Mouse (Mus musculus) liver, adult 2 months (tissue): Measurements from ENCODE around the gene Vars. TPM values are rescaled to one million over a fixed set of nuclear protein-coding genes. Genes with fewer than 3 reads are reported as not detected.
A peak's percentile ranks its signal among the peaks of the same experiment; 100 is the strongest.

Experiments used
- DNase-seq: peaks from one replicate; pipeline ENCODE4 v3.0.0-alpha.2; 2011; ENCODE audit warnings: low read depth, low spot score; ENCODE audit errors: extremely low read depth
- H3K27ac ChIP-seq: fragments of 200-500 bp; replicated peaks from 2 replicates; pipeline ENCODE4 v1.5.1; 2012; ENCODE audit warnings: low read depth, mild to moderate bottlenecking, control low read depth, inconsistent platforms, low read length; ENCODE audit not compliant: insufficient read depth
- H3K27me3 ChIP-seq: fragments of 200-500 bp; 2 replicates; pipeline ENCODE4 v1.6.1; 2012; ENCODE audit warnings: mild to moderate bottlenecking, moderate library complexity, low read length, inconsistent platforms; ENCODE audit not compliant: control insufficient read depth, insufficient read depth
- H3K36me3 ChIP-seq: fragments of 200-500 bp; 2 replicates; pipeline ENCODE4 v1.6.1; 2012; ENCODE audit warnings: low read length, inconsistent platforms; ENCODE audit not compliant: control insufficient read depth, insufficient read depth
- H3K4me1 ChIP-seq: fragments of 200-500 bp; 2 replicates; pipeline ENCODE4 v1.6.1; 2011; ENCODE audit warnings: low read length; ENCODE audit not compliant: control insufficient read depth, insufficient read depth
- H3K4me3 ChIP-seq: fragments of 200-500 bp; 2 replicates; pipeline ENCODE4 v1.5.1; 2011; ENCODE audit warnings: low read depth, mild to moderate bottlenecking, control low read depth, low read length, moderate library complexity; ENCODE audit not compliant: insufficient read depth
- H3K79me2 ChIP-seq: fragments of 200-500 bp; 2 replicates; pipeline ENCODE4 v1.6.1; 2012; ENCODE audit warnings: inconsistent platforms, mild to moderate bottlenecking, low read length, moderate library complexity; ENCODE audit not compliant: control insufficient read depth, insufficient read depth
- H3K9ac ChIP-seq: fragments of 200-500 bp; 2 replicates; pipeline ENCODE4 v1.6.1; 2012; ENCODE audit warnings: low read depth, mild to moderate bottlenecking, control low read depth, inconsistent platforms, low read length
- CTCF ChIP-seq: fragments of 200-500 bp; IDR thresholded peaks from 2 replicates; pipeline ENCODE4 v1.5.1; 2011; ENCODE audit warnings: low read depth, low read length, control low read depth
- POLR2A ChIP-seq: fragments of 200-500 bp; IDR thresholded peaks from 2 replicates; pipeline ENCODE4 v1.6.1; 2011; ENCODE audit warnings: low read length, control low read depth; ENCODE audit not compliant: insufficient read depth; ENCODE audit errors: extremely low read depth
- WGBS: fragments of 180-500 bp; shearing (Covaris S2); methylation state at CpG from one replicate; pipeline ENCODE4 v1.1.7; 2018; 5-methylcytosine and 5-hydroxymethylcytosine counted together
- polyA plus RNA-seq: library from polyadenylated mRNA; depleted of rRNA; stranded (reverse); fragments of >200 nt; gene quantifications from 2 replicates; pipeline ENCODE4 v1.2.3, GENCODE M21; 2012
- total RNA-seq: library from RNA; depleted of rRNA; stranded (reverse); fragments of >200 nt; gene quantifications from 2 replicates; pipeline ENCODE4 v1.2.3, GENCODE M21; 2014

Vars gene
- total and polyA plus RNA-seq, 2 experiments = 11.8 to 52.7 TPM

- H3K27me3 ChIP-seq = no peaks in the 10 kb centered on the region
- H3K4me1 ChIP-seq = no peaks in the 10 kb centered on the region
- no peak overlapping the region for H3K4me3 ChIP-seq
- H3K9ac ChIP-seq = 0 out of 2 replicates have a peak overlapping the region, but pooled peaks have one; percentile 4
- H3K27ac ChIP-seq = peak overlapping the region; percentile 73
- TF ChIP-seq CTCF (peak; percentile 99), POLR2A (no peak)
- 21% methylated on average over 17 of the region's 17 CpGs for WGBS
- H3K79me2 ChIP-seq = no peaks in the 10 kb centered on the region
- no peaks in the 10 kb centered on the region for H3K36me3 ChIP-seq
- DNase-seq = peak; percentile 13
These were observed 20.5 kb downstream of the Vars start for GRCm38 (mm10) chr17:35021163-35021808.

DNA sequence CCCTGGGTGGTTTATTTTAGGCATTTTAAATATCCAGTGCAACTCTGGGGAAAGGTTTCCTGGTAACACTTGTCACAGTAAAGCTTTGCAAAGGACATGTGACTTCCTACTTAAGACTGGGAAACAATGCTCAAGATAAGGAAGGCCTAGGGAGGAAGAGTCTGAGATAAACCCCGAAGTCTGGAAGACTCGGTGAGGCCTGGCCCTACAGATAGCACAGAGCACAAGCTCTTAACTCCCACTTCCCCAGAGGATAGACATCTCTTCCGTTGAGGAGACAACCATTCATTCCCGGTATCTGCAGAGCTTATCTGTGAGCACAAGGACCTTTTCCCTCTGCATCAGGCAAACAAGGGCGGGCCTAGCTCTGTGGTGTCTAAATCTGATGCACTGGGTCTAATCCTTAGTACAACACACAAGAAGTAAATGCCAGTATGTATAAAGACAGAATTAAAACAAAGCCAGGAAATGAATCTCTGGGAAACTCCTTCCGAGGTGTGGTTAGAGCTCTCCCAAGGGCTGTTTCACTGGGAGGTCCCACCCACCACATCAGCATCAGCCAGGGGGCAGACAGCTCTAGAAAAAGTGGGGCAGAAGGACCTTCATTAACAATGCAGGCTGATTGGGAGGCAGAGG, 21.2 kb downstream of the Vars start:
- Histone ChIP-seq H3K4me3 (no peak overlapping the region), H3K9ac (no peak overlapping the region), H3K4me1 (no peaks in the 10 kb centered on the region), H3K36me3 (no peaks in the 10 kb centered on the region), H3K27me3 (no peaks in the 10 kb centered on the region), H3K79me2 (no peaks in the 10 kb centered on the region), H3K27ac (peak overlapping the region; percentile 67; the same call in 1 of the 2 replicates)
- 55% methylated on average over 6 of the region's 6 CpGs for WGBS
- TF ChIP-seq POLR2A (no peak), CTCF (0 out of 2 replicates have a peak, but pooled peaks have one; percentile 15)
- peak; percentile 32 for DNase-seq

GRCm38 (mm10) chr17:35022541-35023060, 21.8 kb downstream of the Vars start:
- H3K4me1 ChIP-seq = no peaks in the 10 kb centered on the region
- no peaks in the 10 kb centered on the region for H3K27me3 ChIP-seq
- H3K27ac ChIP-seq = peak overlapping the region; percentile 67
- TF ChIP-seq CTCF = no peak
- no peak for TF ChIP-seq POLR2A
- no peak overlapping the region for H3K9ac ChIP-seq
- H3K4me3 ChIP-seq = no peak overlapping the region
- no peaks in the 10 kb centered on the region for H3K36me3 ChIP-seq
- DNase-seq = no peak
- 90% methylated on average over 8 of the region's 8 CpGs for WGBS
- no peaks in the 10 kb centered on the region for H3K79me2 ChIP-seq

- Histone ChIP-seq H3K27ac (no peak overlapping the region), H3K79me2 (no peaks in the 10 kb centered on the region), H3K9ac (no peak overlapping the region), H3K4me3 (no peak overlapping the region), H3K4me1 (no peaks in the 10 kb centered on the region), H3K27me3 (no peaks in the 10 kb centered on the region), H3K36me3 (no peaks in the 10 kb centered on the region)
- 87% methylated on average over 5 of the region's 5 CpGs for WGBS
- DNase-seq = no peak
- TF ChIP-seq CTCF (no peak), POLR2A (no peak)
These were observed 22.4 kb downstream of the Vars start for GRCm38 (mm10) chr17:35023221-35023620.

- no peak for TF ChIP-seq CTCF
- no peak for TF ChIP-seq POLR2A
- Histone ChIP-seq H3K79me2 (no peaks in the 10 kb centered on the region), H3K4me3 (no peak overlapping the region), H3K4me1 (no peaks in the 10 kb centered on the region), H3K27me3 (no peaks in the 10 kb centered on the region), H3K36me3 (no peaks in the 10 kb centered on the region), H3K27ac (peak overlapping the region; percentile 18), H3K9ac (no peak overlapping the region)
- DNase-seq = no peak
- WGBS = 56% methylated on average over 4 of the region's 4 CpGs
These were observed 23.0 kb downstream of the Vars start for GRCm38 (mm10) chr17:35023756-35024155.

DNA sequence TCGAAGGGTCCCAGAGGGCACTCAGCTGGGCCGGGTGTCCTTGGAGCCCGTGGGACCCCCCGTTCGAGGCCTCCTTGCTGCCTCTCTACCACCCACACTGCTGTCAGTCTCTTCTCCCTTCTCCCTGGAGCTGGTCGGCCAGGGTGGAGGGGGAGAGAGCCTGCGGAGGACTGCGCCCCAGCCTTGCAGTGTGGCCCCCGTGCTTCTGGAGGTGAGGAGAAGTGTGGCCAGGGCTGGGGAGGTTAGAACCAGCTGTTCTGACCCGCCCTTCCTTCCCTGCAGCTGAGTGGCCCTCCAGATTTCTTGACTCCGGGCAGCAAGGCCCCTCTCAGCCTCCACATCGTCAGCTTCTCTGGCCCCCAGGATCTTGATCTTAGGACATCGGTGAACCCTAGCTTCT, 23.5 kb downstream of the Vars start:
- Histone ChIP-seq H3K4me1 (no peaks in the 10 kb centered on the region), H3K27ac (peak overlapping the region; percentile 18), H3K36me3 (no peaks in the 10 kb centered on the region), H3K27me3 (no peaks in the 10 kb centered on the region), H3K9ac (no peak overlapping the region), H3K4me3 (no peak overlapping the region), H3K79me2 (no peaks in the 10 kb centered on the region)
- no peak for TF ChIP-seq CTCF
- TF ChIP-seq POLR2A = no peak
- WGBS = 73% methylated on average over 13 of the region's 13 CpGs
- DNase-seq = no peak
